Mouse (Mus musculus): ENCODE data around the gene Gng12.
A peak's percentile ranks its signal among the peaks of the same experiment; 100 is the strongest.

The Gng12 gene

DNA sequence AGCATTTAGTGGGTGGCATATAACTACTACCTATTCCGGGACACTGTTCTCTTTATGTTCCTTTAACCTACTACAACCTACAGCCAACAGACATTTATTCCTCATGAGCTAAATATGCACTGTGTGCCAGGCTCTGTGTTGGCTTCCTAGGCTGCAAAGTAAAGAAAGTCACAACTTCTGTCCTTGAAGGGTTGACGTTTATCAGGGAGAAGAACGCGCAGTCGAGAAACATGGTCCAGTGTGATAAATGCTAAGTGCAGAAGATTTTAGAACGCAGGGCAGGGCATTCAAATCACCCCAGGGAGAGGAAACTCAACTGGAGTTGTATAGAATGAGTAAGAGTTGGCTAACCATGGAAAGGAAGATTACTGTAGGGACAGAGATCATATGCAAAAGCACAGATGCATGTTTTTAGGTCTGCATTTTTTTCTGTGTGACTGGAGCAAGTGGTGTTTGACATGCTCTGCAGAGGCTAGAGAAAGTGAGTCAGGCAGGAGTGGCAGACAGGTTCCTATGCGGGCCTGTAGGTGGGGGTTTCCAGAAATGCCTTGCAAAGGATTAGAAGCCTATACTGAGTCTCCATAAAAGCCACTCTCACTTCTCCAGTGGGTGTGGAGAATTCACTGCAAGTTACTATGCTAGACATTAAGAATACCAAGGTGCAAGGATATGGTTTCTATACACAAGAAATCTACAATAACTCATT lies 161.9 kb downstream of the Gng12 start:
- peak; percentile 17 for DNase-seq

DNA sequence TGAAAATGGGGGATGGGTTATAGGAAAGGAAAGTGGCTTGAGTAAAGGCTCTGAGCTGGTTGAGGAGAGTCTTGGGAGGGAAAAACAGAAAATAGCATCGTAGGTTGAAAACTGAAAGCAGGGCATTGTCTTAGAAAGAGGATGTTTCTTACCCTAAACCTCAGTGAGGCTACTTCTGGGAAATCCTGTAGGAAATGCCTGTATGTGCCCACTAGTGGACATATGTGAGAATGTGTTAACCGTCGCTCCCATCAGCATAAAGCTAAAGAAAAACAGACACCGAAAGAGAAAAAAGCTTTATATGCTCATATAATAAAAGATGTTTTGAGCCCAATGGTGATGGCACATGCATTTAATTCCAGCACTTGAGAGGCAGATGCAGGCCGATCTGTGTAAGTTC lies 163.9 kb downstream of the Gng12 start:
- peak; percentile 18 for DNase-seq

DNA sequence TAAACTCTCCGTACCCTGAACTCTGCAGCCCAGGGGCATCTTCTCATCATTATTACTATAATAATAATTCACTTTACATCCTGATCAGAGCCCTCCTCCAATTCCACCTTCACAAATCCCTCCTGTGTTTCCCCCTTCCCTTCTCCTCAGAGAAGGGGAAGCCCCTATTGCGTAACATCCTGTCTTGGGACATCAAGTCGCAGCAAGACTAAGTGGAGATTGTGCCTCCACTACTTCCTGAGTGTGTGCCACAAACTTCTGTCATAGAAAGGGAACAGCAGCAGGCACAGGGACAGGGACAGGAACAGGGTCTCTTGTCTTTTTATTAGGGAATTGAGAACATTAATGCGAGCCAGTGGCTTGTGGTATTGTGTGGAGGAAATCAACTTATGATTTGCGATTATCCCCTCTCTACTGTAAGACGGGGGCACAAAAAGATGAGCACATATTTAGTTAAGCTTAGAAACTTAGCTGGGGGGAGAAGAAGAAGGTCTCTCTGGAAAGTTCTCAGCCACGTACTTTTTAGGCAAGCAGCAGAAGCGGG lies 173.1 kb downstream of the Gng12 start:
- DNase-seq = peak; percentile 96

DNA sequence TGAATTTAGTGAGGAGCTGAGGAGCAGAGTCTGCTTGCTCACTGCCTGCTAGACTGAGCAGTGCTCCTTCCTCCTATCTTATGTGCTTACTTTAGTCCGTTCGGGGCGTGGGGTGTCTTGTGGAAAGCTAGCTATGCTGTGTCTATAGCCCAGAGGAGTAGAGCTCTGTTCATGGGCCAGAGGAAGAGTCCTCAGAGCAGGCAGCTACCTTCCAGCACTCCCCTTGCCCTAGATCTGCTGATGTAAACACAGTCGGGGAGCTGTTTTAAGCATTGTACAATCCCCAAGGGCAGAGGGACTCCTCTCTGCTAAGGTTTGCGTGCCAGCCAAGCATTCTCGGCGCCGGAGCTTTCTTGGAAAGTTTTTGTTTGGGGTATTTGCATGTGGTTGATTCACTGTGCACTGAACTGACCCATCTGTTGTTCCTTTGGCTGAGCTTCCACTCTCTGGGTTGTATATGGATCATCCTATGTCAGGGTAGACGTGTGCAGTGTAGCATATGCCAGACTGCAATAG lies 173.7 kb downstream of the Gng12 start:
- peak; percentile 91 for DNase-seq
